ENCODE assay signal across 15 mouse cellular contexts in the genomic region with DNA sequence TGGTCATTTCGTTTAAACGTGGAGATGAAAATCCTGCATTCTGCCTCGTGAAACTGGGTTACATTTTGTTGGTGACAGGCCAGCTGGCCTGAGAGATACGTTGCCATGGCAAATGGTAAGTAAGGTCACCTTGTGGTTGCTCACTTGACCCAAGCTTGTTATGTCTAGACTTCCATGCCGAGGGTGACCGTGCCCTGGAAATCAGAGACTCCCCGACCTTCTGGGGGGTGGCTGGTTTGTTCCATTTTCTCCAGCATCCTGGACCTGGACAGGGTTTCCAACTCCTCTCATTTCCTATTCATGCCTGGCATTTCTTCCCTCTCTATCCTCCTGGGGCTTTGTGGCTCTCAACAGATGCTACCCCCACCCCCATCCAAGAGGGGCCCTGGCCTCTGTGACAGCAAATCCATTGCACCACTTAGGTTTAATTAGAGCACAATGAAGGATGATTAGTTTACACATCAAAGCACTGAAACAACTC. TPM values are rescaled to one million over a fixed set of nuclear protein-coding genes. Genes with fewer than 3 reads are reported as not detected.
A peak's percentile ranks its signal among the peaks of the same experiment; 100 is the strongest.
DNase-seq lines count a peak whose midpoint lies in the region; ATAC-seq and TF ChIP-seq lines count a peak whose summit lies in the region.
"Had no signal": no experiment of that assay in that cellular context is flagged by ENCODE, and none has a peak within 500 bp of the region (broad histone marks: within the 10 kb centered on the region; RNA-seq: fewer than 3 reads in every experiment).

No protein-coding gene starts in this region.

- no peak overlapping the region for H3K4me2 ChIP-seq in liver, postnatal 0 days (ENCODE audit: low read depth, low read length)
- H3K4me2 ChIP-seq in hindbrain, postnatal 0 days (ENCODE audit: low read depth, low read length) = no peak overlapping the region
- H3K4me2 ChIP-seq: intestine, embryonic 15.5 days; liver, embryonic 11.5 days; lung, embryonic 15.5 days had no signal

- no peak for ATAC-seq in liver, postnatal 0 days
- peak; percentile 52; the same call in 1 of the 2 replicates for ATAC-seq in hindbrain, postnatal 0 days
- ATAC-seq: intestine, embryonic 15.5 days; Patski had no signal

- no peak overlapping the region for H3K27ac ChIP-seq in liver, adult 2 months (replicated peaks; ENCODE audit: insufficient read depth, low read depth, low read length)
- no peak overlapping the region for H3K27ac ChIP-seq in liver, postnatal 0 days (ENCODE audit: low read depth)
- H3K27ac ChIP-seq in hindbrain, postnatal 0 days = no peak overlapping the region
- H3K27ac ChIP-seq: intestine, embryonic 15.5 days; lung, embryonic 15.5 days had no signal

- no peaks in the 10 kb centered on the region for H3K9me3 ChIP-seq in liver, postnatal 0 days (ENCODE audit: low read length)
- no peaks in the 10 kb centered on the region for H3K9me3 ChIP-seq in hindbrain, postnatal 0 days (ENCODE audit: low read length)
- H3K9me3 ChIP-seq: intestine, embryonic 15.5 days; lung, embryonic 15.5 days had no signal

- TF ChIP-seq EP300 in liver, postnatal 0 days (IDR thresholded peaks at IDR 0.05; ENCODE audit: low read depth) = no peak

- intact Hi-C loops in left cerebral cortex, postnatal 25 days (cut with DNase I) = no loop called here

- no peaks in the 10 kb centered on the region for H3K27me3 ChIP-seq in liver, adult 2 months (ENCODE audit: control insufficient read depth, insufficient read depth, low read length)
- H3K27me3 ChIP-seq in liver, postnatal 0 days (ENCODE audit: insufficient read depth, low read length) = no peaks in the 10 kb centered on the region
- no peaks in the 10 kb centered on the region for H3K27me3 ChIP-seq in hindbrain, postnatal 0 days (ENCODE audit: insufficient read depth, low read length)
- H3K27me3 ChIP-seq: intestine, embryonic 15.5 days; lung, embryonic 15.5 days; Patski had no signal

- peaks cover 2% of the 10 kb centered on the region; the same call in 1 of the 2 replicates for H3K4me1 ChIP-seq in liver, adult 2 months (ENCODE audit: control insufficient read depth, insufficient read depth, low read length)
- H3K4me1 ChIP-seq in liver, postnatal 0 days (ENCODE audit: insufficient read depth) = peaks cover 6% of the 10 kb centered on the region; the same call in 1 of the 2 replicates
- peaks cover 6% of the 10 kb centered on the region; the same call in 1 of the 2 replicates for H3K4me1 ChIP-seq in hindbrain, postnatal 0 days (ENCODE audit: insufficient read depth, low read length)
- H3K4me1 ChIP-seq: intestine, embryonic 15.5 days; lung, embryonic 15.5 days had no signal

- H3K9ac ChIP-seq in liver, adult 2 months (ENCODE audit: low read depth, low read length) = no peak overlapping the region
- H3K9ac ChIP-seq in liver, postnatal 0 days (replicated peaks) = no peak overlapping the region
- no peak overlapping the region for H3K9ac ChIP-seq in hindbrain, postnatal 0 days (replicated peaks; ENCODE audit: low read length)
- H3K9ac ChIP-seq: intestine, embryonic 15.5 days; lung, embryonic 15.5 days had no signal

- no peak for TF ChIP-seq POLR2A in liver, adult 2 months (IDR thresholded peaks at IDR 0.05; ENCODE audit: extremely low read depth, insufficient read depth, low read length)
- TF ChIP-seq POLR2A in brain, embryonic 14.5 days (IDR thresholded peaks at IDR 0.05; ENCODE audit: borderline replicate concordance, extremely low read depth, insufficient read depth, insufficient read length, poor library complexity, severe bottlenecking) = no peak

- 19% methylated on average over 7 of the region's 7 CpGs for WGBS in liver, adult 2 months
- WGBS in liver, postnatal 0 days (ENCODE audit: insufficient replicate concordance) = 63% methylated on average over 7 of the region's 7 CpGs
- WGBS in hindbrain, postnatal 0 days = 28% methylated on average over 7 of the region's 7 CpGs

- TF ChIP-seq CTCF in liver, adult 2 months (IDR thresholded peaks at IDR 0.05; ENCODE audit: low read depth, low read length) = no peak
- TF ChIP-seq CTCF in liver, postnatal 0 days (IDR thresholded peaks at IDR 0.05; ENCODE audit: low read depth) = no peak
- TF ChIP-seq CTCF in brain, embryonic 14.5 days (IDR thresholded peaks at IDR 0.05; ENCODE audit: borderline replicate concordance, extremely low read depth, insufficient read depth, insufficient read length) = no peak
- no peak for TF ChIP-seq CTCF in hindbrain, postnatal 0 days (IDR thresholded peaks at IDR 0.05; ENCODE audit: low read depth)

- DNase-seq in cerebellum, postnatal 10 days = peak; percentile 75 to 82
- no peak for DNase-seq in cerebellum, adult 8-10 months
- DNase-seq in liver, adult 2 months (ENCODE audit: extremely low read depth, low read depth, low spot score) = peak; percentile 65
- no peak for DNase-seq in liver, postnatal 0 days
- DNase-seq in brain, embryonic 14.5 days (ENCODE audit: low read depth) = peak; percentile 87
- peak; percentile 71 for DNase-seq in hindbrain, postnatal 0 days (ENCODE audit: low spot score)
- no peak for DNase-seq in left cerebral cortex, postnatal 25 days (ENCODE audit: low spot score in 2 of 2)
- DNase-seq in spleen, postnatal 36 days (ENCODE audit: low spot score in 2 of 2) = no peak
- DNase-seq: cerebellum, postnatal 25 days; kidney, postnatal 14 days; right cerebral cortex, postnatal 4 days had no signal

- no peak overlapping the region for H3K4me3 ChIP-seq in liver, adult 2 months (ENCODE audit: insufficient read depth, low read depth, low read length)
- H3K4me3 ChIP-seq in liver, postnatal 0 days (ENCODE audit: low read depth, low read length) = no peak overlapping the region
- H3K4me3 ChIP-seq in hindbrain, postnatal 0 days (ENCODE audit: low read length) = no peak overlapping the region
- H3K4me3 ChIP-seq: intestine, embryonic 15.5 days; lung, embryonic 15.5 days had no signal

- H3K79me2 ChIP-seq in liver, adult 2 months (ENCODE audit: control insufficient read depth, insufficient read depth, low read length) = no peaks in the 10 kb centered on the region

- no peaks in the 10 kb centered on the region for H3K36me3 ChIP-seq in liver, adult 2 months (ENCODE audit: control insufficient read depth, insufficient read depth, low read length)
- H3K36me3 ChIP-seq in liver, postnatal 0 days (replicated peaks; ENCODE audit: insufficient read depth, low read length) = no peaks in the 10 kb centered on the region
- H3K36me3 ChIP-seq in hindbrain, postnatal 0 days (ENCODE audit: insufficient read depth, low read length) = no peaks in the 10 kb centered on the region
- H3K36me3 ChIP-seq: intestine, embryonic 15.5 days; lung, embryonic 15.5 days had no signal

RNA-seq across cellular contexts. Expression of gene Lyrm9, which starts 11.9 kb away (rescaled TPM):
- 17.7 and 20.6 TPM in 2 replicates for total RNA-seq in liver, adult 2 months (2014; rRNA removed)
- polyA plus RNA-seq in liver, adult 2 months (2012; rRNA removed) = 13.6 and 15.2 TPM in 2 replicates
- 12.9 and 16.5 TPM in 2 replicates for polyA plus RNA-seq in liver, postnatal 0 days (2015; fragmentation: Nextera tagmentation; extraction: Ambion mirVana)
- 18.8 and 22.8 TPM in 2 replicates for polyA plus RNA-seq in brain, embryonic 14.5 days (2012; rRNA removed)
- 17.5 and 44.2 TPM in 2 replicates for total RNA-seq in hindbrain, postnatal 0 days (2014; rRNA removed)
- 48.5 and 51.6 TPM in 2 replicates for polyA plus RNA-seq in hindbrain, postnatal 0 days (2015; fragmentation: Nextera tagmentation; extraction: Ambion mirVana)
- total RNA-seq in left cerebral cortex, postnatal 25 days (2021) = 10 to 100 TPM; 29.6 to 33.6 TPM

Comparison
In these comparisons a context has a peak if more than half of its experiments do, and no peak if none do; other contexts are left out.
1. DNase-seq: peak in cerebellum, postnatal 10 days (2 of 2), liver, adult 2 months (single experiment), brain, embryonic 14.5 days (single experiment) and hindbrain, postnatal 0 days (single experiment); none in cerebellum, adult 8-10 months (single experiment), liver, postnatal 0 days (single experiment), left cerebral cortex, postnatal 25 days (0 of 2) and spleen, postnatal 36 days (0 of 2).